Mouse (Mus musculus) frontal cortex, postnatal 10 days (tissue): Measurements from ENCODE around the gene Adam12.

Experiments used
- DNase-seq, 2 experiments: peaks; one replicate each; pipeline ENCODE4 v3.0.0; 2022; ENCODE audit warnings: low spot score in 2 of 2, mixed read lengths in 1 of 2

The Adam12 gene

DNA sequence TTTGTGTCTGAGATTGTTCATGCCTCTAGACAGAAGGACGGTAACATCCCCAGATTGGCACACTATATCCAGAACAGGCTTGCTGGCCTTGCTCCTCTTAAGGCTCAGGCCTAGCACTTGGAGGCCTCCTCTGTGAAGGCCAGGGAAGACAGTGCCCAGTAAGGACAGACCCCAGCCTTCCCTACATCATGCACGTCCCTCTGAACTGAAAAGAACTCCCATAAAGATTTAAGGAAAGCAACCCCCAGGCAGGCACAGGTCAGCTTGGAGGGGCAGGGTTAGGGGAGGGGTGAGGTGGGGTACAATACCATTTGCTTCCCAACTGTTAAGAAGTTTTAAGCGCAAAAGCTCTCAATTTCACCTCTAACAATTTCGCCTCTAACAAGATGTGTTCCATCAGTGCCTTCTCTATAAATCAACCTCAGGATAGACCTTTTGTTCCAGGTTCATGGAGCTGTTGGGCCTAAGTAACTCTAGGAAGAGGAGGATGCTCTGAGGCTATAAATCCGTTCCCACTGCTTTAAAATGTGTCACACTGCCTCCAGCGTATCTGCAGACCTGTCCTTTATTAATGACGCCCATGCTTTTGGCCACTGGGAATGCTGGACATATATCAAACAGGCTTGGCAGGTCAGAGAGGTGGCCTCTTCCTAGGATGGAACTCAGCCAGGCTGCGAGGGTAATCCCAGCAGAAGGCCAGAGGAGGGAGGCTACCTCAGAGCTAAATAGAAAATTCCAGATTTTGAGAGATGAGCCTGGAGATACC lies 150.5 kb downstream of the Adam12 start:
- no peak for DNase-seq

DNA sequence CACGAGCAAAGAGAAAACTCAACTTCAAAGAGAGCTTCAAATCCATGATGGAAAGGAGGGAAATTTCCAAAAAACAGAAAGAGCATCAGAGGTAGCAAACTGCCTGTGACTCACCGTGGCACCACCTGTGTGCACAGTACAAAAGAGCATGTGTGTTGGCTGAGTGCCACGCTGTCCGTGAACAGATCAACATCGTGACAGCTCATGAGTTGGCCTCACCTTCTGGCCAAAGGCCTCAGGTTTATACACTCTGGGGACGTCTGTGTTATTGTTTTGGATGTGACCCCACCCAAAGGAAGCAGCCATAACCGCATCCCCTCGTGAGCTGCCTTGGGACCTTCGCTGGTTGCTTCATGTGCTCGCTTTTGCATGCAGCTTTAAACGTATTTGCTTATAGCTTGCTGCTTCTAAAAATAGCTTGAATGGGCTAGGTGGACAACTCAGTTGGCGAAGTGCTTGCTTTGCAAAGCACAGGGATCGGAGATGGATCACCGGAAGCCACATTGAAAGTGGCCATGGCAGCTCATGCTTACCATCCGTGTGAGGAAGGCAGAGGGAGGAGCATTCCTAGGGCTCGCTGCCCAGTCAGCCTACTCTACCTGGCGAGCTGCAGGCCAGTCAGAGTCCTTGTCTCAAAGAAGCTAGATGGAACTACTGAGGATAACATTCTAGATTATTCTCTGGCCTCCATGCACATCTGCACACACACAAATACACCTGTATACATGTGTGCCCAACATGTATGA lies 151.8 kb downstream of the Adam12 start:
- DNase-seq = no peak

DNA sequence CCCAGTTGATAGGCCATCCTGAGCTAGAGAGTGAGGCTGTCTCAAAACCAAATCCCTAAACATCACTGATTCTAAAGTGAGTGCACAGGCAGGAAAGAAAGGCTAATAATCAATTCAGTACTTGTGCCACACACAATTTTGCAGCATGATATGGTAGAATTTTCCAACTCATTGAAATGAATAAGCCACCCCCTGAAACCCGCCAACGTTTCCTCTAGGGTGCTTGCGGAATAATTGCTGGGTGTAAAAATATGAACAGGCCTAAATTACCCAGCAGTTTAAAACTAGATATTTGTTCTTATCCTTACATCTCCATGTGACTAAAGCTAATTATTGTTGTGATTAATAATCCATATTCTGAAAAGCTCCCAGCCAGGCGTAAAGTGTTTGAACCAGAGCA lies 154.3 kb downstream of the Adam12 start:
- DNase-seq = no peak

DNA sequence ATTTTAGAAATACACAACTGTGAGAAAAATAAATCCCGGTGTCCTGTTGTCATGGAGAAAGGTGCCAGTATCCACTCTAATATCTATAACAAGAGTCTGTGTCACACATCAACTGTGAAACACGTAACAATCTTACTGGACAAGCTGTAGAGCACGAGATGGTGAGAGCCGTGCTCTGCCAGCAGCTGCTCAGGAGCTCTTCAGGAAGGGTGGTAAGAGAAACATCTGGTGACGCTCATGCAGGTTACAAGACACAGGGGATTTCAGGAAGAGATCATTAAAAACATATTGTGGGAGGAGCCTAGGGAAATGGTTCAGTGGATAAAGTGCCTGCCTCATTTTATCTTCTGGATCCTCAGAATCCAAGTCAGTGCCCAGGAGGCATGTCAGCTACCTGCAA lies 158.9 kb downstream of the Adam12 start:
- DNase-seq = no peak

DNA sequence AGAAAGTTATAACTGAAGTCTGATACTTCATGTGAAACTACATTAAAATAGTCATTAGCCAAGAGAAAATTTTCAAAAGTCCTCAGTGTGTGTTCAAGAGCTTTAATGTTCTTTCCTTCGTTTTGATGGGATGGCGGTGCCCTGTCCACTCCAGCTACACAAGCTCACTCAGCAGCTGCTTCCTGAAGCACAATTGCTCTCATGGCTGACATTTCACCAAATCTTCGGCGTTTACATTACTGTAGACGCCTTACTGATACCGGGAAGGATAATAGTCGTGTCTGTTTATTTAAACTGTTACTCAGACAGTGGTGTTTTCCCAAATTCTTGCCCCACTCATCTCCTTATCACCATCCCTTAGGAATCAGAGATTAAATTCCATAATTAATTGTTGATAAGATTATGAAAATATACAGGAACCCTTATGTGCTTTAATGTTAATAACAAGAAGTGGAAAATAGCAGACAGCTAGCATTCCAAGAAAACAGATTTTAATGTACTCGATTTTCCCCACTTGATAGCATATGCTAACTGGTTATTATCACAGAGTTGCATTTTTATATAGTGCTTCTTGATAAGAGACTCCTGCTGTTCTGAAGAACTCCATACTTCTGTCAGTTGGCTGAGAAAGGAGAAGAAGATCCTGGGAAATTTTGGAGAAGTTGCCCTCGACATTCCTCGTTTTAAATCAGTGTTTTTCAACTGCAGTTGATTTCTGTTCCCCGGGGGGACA lies 160.6 kb downstream of the Adam12 start:
- DNase-seq = no peak

DNA sequence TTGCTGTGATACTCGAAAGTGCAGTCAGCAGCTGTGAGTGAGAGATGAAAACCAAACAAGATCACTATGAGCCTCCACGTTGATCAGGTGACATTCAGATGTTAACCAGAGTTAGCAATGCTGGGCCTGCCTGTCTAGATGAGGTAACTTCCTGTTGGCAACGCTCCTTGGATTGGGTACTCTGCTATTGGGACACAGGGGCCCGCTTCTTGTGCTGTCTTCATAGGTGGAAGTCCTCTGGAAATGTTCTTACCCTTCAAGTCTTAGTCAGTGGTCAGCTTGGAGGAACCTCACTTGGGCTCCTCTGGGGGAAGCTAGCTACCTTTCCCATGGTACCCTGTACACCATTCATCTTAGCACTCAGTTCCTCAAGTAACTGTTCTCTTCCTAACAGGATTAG lies 169.3 kb downstream of the Adam12 start:
- DNase-seq = no peak

DNA sequence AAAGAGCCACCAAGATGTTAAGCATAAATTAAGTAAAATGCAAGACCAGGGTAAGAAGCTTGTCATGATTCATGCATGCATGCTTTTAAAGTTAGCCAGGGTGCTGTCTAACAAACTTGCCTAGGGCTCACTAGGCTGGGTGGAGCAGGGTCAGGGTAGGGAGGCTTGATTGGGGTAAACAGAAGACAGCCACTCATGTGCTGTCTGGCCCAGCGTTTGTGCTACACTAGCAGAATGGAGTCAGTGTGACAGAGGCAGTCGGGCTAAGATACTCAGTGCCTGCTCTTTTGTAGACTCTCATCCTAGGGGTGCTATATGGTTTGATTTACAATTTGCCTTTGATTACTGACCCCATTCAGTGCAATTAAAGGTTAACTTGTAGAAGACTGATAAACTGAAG lies 179.5 kb downstream of the Adam12 start:
- DNase-seq = no peak

DNA sequence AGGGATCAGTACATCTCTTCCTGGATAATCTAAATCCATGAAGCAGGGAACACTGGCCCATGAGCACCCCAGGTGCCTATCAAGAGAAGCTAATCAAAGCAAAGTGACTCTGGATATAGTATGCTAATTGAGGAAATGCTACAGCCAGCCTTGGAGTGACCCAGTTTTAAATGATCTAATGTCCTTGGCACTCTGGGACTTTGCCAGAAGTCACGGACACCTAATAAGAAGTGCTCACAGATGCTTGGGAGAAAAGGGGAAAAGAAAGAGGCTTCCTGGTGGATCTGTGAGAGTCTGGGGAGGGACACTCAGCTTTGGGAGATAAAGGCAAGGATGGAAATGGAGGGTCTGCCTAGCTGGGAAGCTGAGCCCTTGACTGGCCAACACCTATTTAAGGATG lies 181.6 kb downstream of the Adam12 start:
- DNase-seq = no peak

DNA sequence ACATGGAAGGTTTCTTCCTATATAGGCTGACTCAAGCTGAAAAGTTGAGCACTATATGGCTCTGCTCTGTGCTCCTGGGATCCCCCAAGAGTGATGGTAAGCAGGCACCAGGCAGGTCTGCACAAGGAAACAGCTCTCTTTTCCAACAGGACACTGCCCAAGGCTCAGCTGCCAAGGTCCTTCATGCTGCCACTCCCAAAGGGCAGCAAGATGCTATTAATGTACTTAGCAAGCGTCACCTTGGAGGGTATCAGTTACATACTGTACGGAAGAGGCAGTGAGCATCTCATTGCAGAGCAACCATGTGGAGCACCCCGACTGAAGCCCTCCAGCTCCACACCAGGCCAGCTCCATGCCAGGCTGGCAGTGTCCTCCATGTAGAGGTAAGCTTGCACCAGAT lies 185.6 kb downstream of the Adam12 start:
- DNase-seq = no peak

DNA sequence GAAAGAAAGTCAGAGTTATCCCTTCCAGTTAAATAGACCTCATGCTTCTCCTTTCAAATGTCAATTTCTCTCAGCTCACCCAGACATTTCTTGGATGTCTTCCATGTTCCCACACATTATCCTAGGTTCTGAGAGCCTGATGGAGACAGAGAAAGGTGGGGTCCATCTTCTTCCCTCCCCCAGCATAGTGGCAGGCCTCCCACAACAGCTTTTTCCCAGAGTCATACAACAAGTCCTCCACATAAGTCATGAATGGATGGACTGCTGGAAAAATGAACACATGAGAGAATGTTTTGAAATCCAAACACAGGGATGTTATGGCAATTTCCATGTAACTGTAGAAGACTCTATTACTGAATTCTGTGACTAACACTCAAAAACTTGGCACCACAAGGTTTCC lies 188.4 kb downstream of the Adam12 start:
- no peak for DNase-seq

DNA sequence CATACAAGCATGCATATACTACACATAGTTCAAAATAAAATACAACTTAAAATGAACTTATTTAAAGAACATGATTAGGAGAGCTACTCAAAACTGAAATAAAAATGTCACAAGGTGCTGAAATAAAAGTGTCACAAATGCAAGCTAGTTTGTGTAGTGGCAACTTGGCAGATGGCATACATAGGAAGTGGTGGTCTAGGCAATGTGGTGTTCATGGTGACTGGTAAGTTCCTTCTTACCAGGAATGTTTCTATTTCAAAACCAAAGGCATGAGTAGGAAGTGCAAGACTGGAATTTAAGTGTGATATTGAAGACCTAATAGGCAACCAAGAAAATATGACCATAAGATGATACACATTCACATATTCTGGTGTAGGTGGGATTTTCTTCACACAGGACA lies 189.3 kb downstream of the Adam12 start:
- DNase-seq = no peak

DNA sequence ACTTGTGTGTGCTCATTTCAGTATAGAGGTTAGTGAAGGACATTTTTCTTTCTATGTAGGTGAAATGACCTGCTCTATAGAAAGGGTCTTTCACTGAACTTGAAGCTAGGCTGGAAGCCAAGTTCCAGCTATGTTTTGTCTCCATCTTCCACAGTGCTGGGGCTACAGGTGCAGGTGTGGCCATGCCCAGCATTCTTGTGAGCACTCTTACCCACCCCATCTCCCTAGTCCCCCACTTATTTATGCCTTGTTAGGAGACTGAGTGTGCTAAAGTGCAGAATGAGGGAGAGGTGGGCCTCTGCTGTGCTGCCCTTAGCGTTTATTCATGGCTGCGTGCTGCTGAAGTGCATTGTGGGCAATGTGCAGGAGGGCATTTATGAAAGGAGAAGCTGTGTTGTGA lies 198.0 kb downstream of the Adam12 start:
- no peak for DNase-seq

DNA sequence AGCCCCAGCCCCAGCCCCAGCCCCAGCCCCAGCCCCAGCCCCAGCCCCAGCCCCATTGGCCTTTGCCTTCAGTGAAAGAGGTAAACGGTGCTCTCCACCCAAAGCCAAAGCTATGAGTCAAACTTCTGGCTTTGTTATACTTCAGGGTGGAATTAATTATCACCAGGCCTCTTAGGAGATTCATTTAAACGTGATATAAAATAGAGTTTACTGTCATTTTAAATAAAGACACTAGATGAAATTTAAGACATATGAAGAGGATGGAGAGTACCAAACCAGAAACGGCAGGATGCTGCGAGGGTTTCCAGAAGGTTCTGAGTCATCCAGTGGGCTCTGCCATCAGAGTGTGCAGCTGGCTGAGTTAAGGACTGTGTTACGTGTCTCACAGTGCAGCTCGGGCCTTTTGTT lies 199.0 kb downstream of the Adam12 start:
- no peak for DNase-seq

DNA sequence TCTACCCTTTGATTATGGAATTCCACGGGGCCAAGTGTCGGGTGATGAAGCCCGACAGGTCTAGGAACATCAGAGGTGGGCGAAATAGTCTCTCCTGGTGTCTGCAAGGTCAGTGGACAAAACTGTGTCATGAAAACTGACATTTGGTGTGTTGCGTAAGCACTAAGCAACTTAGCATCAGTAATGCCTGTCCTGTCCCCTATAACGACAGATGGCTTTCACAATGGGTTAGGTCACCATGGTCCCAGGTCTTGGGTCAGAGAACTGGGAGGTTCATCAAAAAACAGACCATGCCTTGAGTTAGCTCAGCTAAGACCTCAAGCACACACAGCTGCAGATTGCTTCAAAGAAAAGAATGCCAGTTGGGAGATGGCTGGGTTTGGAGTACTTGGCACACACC lies 200.2 kb downstream of the Adam12 start:
- DNase-seq = no peak

DNA sequence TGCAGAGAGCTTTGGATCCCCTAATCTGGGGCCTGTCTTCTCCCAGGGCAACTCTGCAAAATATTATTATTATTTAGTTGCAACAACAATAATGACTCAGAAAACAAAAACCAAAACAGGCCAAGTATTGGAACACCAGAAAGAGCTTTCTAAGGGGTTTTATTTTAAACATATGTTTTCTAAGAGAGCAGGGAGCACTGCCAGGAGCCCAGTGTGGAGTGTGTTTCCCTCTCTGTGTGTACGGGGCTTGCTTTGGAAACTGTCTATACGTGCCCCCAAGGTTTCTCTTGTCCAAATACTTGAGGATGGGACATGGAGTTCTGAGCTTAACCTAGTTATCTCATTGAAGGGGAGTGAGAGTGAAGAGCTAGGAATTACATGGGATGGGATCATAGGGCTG lies 200.7 kb downstream of the Adam12 start:
- DNase-seq = no peak

DNA sequence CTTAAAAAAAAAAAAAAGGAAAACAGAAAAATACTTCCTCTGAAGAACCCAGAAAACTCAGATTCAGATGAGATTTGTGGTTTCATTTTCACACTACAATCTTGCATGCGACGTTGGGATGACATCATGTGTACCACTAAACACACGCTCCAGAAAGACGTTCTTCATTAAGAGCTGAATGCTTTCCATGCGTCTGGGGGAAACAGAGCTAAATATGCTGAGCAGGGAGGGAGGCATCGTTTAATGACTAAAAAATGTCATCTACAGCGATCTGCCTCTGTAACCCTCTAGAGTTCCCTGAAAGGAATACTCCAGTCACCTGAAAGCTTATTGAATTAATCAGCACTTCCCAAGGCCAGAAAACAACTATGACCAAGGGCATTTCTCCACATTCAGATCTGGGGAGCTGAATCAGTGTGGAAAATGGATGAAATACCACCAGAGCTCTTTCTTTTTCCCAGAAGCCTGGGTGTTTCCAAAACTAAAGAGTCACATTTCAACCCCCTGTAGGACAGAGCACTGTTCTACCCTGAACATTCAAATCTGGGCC lies 203.6 kb downstream of the Adam12 start:
- DNase-seq = no peak

DNA sequence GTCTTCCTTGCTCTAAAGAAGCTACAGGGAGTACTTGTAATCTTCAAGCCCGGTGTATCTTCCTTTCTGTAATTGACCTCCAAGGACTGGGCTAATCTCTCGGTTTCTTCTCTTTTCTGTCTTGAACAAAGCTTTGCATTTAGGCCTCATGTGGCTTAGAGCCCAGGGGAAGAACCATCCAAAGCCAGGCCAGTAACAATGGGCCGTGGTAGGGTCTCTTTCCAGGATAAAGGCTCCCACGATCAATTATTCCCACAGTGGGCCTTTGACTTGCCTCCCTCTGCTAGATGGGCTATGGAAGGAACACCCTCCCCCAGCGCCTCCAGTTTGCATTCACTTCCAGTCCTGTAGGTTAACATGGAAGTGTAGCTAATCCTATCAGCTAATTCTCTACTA lies 204.9 kb downstream of the Adam12 start:
- no peak for DNase-seq

DNA sequence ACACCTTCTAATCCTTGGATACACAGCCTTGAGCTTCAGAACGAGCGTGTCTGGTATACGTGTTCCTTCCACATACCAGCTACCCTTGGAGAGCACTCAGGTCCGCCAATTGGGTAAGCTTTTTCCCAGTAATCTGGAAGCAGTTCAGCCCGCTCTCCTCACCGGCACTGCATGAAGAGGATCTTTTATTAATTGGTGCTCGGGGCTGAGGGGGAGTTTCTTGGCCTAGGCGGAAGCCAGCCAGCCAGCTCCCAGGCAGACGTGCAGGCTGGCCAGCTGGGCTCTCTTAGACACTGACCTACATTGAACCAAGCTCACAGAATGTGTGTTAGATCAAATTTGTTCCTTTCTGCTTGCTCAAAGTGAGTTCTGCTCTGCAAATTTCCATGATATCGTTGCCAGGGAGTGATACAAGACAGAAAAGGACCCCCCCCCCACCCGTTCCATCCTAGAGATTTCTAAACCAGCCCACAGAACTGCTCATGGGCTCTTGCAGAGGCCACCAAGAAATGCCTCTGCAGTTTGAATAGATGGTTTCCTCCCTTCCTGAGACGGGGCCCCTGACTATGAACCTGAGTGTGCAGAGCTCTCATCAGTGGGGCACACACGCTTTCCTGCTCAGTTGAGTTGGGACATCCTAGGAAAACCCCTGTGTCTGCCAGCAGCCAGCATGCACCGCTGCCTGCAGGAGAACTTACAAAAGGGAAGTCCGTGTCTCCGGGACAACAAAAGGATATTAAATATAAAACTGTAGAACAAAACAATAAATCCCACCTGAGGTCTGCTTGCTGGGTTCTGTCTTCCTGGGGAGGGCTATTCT lies 205.5 kb downstream of the Adam12 start:
- DNase-seq = peak; percentile 60 to 63

DNA sequence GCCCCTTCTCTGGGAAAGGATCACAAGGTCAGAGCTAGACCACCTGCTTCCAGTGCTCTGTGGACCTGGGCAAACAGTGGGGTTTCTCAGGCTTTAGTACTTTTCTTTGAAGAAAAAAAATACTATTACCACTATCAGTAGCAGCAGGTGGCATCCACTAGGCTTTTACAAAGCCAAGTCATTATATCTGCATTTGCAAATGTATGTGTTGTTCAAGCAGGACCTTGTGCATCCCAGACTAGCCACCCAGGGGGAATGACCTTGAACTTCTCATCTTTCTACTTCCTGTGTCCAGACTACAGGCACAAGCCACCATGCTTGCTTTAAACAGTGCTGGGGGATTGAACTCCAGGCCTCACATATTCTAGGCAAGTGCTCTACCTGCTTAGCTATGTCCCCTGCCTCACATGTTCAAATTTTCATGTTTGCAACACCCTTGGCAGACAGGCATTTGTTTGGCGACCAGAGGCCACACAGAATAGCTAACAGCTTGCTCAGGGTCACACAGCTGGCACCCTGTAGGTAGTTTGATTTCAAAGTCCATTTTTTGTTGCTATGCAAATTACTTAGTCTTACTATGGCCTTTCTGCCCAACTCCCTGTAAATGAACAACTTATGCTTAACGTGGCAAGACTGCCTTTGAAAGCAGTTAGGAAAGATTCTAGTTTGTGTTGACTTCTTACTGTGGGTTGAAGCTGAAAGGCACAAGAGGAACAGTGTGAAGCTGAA lies 209.6 kb downstream of the Adam12 start:
- no peak for DNase-seq

DNA sequence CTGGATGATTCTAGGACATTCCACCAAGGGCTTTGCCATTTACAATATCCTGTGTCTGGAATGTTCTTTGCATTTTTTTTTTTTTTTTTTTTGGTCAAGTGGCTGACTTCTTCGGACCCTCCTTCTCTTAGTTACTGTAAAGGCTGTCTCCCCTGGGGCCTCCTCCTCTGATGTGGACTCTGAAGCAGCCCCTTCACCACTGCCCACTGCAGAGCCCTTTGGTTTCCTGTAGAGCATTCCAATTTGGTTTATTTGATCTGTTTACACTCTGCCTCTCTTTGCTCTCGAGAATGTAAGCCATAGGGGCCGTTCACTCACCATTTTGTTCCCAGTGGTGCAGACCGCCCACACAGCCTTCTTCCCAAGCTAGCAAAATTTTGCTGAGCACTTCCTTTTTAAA lies 216.7 kb downstream of the Adam12 start:
- no peak for DNase-seq

DNA sequence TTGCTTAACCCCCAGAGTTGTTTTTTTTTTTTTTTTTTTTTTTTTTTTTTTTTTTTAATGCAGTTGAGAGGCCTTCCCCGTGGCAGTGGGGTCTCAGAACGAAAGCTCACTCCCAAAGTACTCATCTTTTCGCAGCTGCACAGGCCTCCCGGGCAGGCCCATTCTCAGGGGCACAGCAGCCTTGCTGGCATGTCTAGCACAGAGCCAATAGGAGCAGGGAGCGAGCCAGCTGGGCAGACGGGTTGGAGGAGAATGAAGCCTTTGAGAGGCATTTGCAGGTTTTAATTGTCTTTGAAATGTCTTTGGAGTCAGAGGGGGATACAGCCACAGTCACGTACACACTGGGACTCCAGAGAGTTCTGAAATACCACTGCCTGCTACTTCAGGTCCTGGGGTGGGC lies 217.2 kb downstream of the Adam12 start:
- peak in 1 of 2 experiments; percentile 14 for DNase-seq
